Mouse (Mus musculus): Measurements from ENCODE around the gene Slc52a3.

Gene Slc52a3

GRCm38 (mm10) chr2:151999669-152000290 is 3.5 kb downstream of the Slc52a3 start:
- no peak for DNase-seq

DNA sequence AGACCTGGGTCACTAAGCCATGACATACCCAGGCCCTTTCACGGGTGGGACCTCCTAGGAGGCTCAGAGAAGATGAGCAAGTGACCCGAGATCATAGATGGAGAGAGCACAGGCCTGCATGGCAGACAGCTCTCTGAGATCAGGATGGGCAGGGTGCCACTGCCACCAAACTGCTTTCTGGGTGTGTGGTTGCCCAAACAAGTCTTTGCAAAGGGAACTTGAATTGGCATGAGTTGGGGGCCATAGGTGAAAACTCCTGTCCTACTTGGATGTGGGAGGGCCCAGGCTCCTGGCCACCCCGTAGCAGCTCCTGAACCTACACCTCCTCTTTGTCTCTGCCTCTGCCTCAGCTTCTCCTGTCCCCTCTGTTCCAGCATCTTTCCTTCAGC is 4.0 kb downstream of the Slc52a3 start:
- no peak for DNase-seq

DNA sequence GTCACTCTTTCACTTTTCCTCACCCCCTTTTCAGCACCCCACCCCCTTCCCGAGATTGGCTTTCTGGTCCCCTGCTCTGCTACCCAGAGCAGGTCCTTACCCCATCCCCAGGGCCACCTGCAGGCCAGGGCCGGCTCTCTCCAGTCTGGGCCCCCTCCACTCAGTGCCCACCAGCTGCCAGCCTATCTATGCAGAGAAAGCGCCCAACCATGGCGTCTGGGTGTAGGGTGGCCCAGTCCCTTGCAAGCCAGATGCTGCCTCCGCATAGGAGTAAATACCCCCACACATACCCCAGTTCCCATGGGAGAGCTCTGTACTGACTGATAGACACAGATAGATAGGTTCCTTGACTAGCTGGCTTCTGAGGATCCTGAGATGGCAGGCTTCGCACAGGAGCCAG is 4.4 kb downstream of the Slc52a3 start:
- no peak for DNase-seq

DNA sequence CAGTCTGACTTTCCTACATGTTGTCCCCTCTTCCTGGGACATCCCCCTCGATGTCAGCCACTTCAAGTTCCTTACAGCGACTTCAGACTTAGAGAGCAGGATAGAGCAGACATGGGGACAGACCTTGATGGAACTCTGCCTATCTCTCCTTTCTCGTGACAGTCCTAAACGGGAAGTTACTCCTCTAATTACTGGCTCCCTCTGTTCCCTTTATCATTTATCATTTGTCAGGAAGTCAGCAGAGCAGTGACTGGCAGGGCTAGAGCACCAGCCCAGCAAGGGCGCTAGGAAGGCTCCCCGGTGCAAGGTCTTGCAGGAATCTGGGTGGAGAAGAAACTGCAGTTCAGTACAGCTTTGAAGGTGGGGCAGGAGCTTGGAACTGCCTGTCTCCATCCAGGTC is 6.2 kb downstream of the Slc52a3 start:
- DNase-seq, result no peak

GRCm38 (mm10) chr2:152007783-152008182 is 11.5 kb downstream of the Slc52a3 start:
- DNase-seq, result peak; percentile 38

DNA sequence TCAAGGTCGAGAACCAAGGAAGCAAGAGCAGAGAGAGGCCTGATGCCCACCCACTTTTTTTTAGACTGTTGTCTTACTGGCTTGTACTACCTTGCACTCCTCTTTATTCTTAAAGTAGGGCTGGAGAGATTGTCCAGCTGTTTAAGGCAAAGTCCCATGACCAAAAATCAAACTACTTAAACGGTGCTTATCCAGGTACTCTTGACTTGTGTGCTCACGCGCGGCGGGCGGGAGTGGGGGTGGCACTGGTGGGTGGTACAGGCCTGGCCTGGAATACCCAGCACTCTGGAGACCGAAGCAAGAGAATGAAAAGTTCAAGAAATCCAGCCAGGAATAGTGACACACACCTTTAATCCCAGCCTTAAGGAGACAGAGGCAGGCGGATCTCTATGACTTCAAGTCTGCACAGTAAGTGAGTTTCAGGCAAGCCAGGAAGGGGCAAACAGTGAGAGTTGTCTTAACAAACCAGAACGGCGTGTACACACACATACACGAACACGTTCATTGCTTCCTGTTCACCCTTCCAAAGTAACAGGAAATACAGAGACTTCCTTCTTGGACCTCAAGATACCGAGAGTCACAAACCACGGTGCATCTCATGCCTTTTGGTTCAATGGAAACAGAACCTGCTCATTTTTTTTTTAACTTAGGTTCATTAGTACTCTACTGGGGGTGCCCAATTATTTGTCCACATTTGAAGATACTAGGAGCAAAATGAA is 12.9 kb downstream of the Slc52a3 start:
- DNase-seq, result no peak

DNA sequence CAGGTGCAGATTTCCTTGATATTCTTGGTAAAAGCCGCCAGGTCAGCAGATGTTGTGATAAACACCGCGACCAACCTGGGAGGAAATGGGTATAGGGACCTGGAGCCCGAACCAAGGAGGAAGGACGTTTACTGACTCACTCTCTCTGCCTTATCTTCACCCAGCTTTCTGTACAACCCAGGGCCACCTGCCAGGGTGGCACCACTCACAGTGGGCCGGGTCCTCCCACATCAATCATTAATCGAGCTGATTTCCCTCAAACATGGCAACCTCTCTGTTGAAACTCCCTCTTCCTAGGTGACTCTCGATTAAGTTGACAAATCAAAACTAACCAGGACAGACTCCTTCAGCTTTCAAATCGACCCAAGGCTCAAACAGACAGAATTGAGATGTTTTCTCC is 13.9 kb downstream of the Slc52a3 start:
- no peak for DNase-seq

GRCm38 (mm10) chr2:152010661-152011060 is 14.3 kb downstream of the Slc52a3 start:
- DNase-seq, result no peak

GRCm38 (mm10) chr2:152011724-152012123 is 15.4 kb downstream of the Slc52a3 start:
- no peak for DNase-seq

DNA sequence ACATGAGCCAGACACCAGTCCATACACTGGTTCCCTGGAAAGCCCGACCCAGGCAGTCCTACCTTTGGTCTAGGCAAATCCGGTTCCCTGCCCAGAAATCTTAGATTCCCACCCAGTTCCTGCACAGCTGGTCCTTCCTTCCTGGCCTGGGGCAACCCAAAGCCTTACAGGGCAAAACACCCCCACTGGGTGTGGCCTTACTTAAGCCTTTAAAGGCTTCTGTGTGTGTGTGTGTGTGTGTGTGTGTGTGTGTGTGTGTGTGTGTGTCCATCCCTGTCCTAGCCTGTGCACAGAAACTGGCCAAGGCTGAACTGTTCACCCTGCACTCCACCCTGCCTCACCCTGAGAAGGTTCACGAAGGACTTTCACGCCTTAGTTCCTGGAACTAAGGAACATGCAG is 15.9 kb downstream of the Slc52a3 start:
- no peak for DNase-seq

- no peak for DNase-seq
Observed at GRCm38 (mm10) chr2:152012701-152013100, 16.4 kb downstream of the Slc52a3 start.

DNA sequence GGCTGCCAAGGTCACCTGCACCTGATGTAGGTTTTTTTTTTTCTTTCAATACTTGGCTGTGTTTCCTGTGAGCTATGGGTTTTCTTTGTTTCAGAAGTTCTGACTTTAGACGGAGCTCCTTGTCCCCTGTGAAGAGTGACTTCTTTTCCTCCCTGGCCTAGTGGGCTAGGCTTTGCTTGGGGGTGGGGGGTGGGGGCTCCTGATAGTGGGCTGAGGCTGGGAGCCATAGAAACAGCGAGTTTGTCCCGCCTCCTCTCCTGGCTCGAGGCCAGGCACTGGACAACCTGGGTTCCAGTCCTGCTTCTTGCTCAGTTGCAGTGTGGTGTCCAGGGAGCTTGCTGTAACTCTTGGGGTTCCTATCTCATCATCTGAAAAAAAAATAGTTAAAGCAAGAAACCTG is 19.7 kb downstream of the Slc52a3 start:
- no peak for DNase-seq

GRCm38 (mm10) chr2:152016666-152017065 is 20.4 kb downstream of the Slc52a3 start:
- no peak for DNase-seq

- peak; percentile 59 for DNase-seq
Observed at GRCm38 (mm10) chr2:152020255-152020654, 23.9 kb downstream of the Slc52a3 start.

- DNase-seq, result no peak
Observed at GRCm38 (mm10) chr2:152022022-152022421, 25.7 kb downstream of the Slc52a3 start.

- no peak for DNase-seq
Observed at GRCm38 (mm10) chr2:152024883-152025422, 28.6 kb downstream of the Slc52a3 start.

GRCm38 (mm10) chr2:152029252-152030082 is 33.2 kb downstream of the Slc52a3 start:
- peak; percentile 86 for DNase-seq

DNA sequence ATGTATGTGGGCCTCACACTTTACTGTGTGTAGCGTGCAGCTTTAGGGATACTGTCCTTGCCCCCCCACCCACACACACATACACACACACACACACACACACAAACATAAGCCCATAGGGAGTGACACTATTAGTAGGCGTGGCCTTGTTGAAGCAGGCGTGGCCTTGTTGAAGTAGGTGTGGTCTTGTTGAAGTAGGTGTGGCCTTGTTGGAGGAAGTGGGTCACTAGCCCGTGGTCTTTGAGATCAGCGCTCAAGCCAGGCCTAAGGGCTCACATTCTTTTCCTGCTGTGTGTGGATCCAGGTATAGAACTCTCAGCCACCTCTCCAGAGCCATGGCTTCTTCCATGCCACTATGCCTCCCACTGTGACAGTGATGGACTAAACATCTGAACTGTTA is 34.7 kb downstream of the Slc52a3 start:
- no peak for DNase-seq

- DNase-seq, result no peak
Observed at GRCm38 (mm10) chr2:152040101-152040500, 43.8 kb downstream of the Slc52a3 start.

GRCm38 (mm10) chr2:152047116-152048002 is 51.0 kb downstream of the Slc52a3 start:
- no peak for DNase-seq

GRCm38 (mm10) chr2:152048003-152048980 is 52.0 kb downstream of the Slc52a3 start:
- no peak for DNase-seq

Data from thymus, postnatal 14 days (tissue).